Mouse (Mus musculus): ENCODE data around the gene Limk2. TPM values are rescaled to one million over a fixed set of nuclear protein-coding genes. Genes with fewer than 3 reads are reported as not detected.

Limk2 gene
- polyA plus RNA-seq, 1 experiment from 2014 or later, result 138 TPM

DNA sequence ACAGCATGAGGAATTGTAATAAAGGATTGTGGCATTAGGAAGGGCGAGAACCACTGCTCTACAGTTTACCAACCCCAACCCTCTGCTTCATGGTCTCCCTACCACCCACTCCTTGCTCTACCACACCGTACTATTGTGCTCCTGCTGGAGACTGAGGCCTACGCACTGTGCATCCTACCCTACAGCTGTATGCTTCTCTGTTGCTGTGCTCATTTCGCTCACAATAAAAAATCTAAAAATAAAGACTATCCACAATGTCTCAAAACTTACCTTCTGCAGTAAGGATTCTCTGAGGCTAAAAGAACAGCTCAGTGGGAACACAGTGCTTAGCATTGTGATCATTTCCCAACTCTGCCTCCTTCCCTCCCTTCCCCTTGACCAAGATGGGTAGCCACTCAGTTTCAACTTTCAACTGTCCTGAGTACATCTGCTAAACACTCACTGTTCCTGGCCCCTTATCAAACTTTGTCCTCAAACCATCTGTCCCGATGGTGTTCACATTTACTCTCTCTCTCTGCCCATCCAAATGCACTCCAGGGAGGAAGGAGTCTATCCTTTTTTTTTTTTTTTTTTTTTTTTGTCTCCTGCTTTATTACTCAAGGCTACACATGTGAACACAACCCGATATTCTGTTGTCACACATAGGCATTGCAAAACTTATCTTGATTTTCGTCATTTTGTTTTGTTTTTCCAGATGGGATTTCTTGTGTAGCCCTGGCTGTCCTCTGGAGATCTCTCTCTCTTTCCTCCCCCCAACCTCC, 4.5 kb downstream of the Limk2 start:
- Histone ChIP-seq H3K27ac (no peak overlapping the region), H3K36me3 (no peaks in the 10 kb centered on the region), H3K4me1 (replicated peaks) (peaks cover 9% of the 10 kb centered on the region), H3K27me3 (no peaks in the 10 kb centered on the region), H3K4me3 (no peak overlapping the region), H3K9ac (no peak overlapping the region), H3K9me3 (no peaks in the 10 kb centered on the region), H3K4me2 (no peak overlapping the region)
- WGBS, result 88% methylated on average over 7 of the region's 7 CpGs
- ATAC-seq (ENCODE audit: low FRiP score), result no peak

DNA sequence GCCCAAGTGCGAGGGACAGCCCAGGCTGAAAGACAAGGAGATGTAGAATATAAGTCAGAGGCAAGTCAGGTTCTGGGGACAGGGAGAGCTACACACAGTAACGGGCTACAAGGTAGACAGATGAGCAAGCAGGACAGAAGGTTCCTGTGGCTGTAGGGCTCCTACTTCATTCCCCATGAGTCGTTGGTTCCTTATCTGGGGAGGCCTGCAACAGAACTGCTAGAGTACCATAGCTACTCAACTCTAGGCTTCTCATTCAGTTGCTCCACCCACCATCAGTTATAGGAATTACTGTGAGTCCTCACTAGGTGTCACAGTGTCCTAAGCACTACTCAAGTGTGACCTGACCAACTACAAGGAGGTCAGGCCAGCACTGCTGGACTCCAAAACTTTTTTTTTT, 6.0 kb downstream of the Limk2 start:
- Histone ChIP-seq H3K4me3 (no peak overlapping the region), H3K4me1 (replicated peaks) (peaks cover 2% of the 10 kb centered on the region), H3K9ac (no peak overlapping the region), H3K36me3 (no peaks in the 10 kb centered on the region), H3K4me2 (no peak overlapping the region), H3K9me3 (no peaks in the 10 kb centered on the region), H3K27ac (no peak overlapping the region), H3K27me3 (no peaks in the 10 kb centered on the region)
- WGBS, result 96% methylated on average over 3 of the region's 3 CpGs
- ATAC-seq (ENCODE audit: low FRiP score), result no peak

GRCm38 (mm10) chr11:3398318-3398717, 10.7 kb downstream of the Limk2 start:
- WGBS, result 89% methylated on average over 1 of the region's 1 CpGs
- no peaks in the 10 kb centered on the region for H3K9me3 ChIP-seq
- ATAC-seq (ENCODE audit: low FRiP score), result no peak

GRCm38 (mm10) chr11:3396562-3396961, 12.4 kb downstream of the Limk2 start:
- Histone ChIP-seq H3K4me1 (replicated peaks) (peaks cover 14% of the 10 kb centered on the region), H3K9ac (peak overlapping the region; percentile 49; the same call in 1 of the 2 replicates)
- ATAC-seq (ENCODE audit: low FRiP score), result peak; percentile 87

More at GRCm38 (mm10) chr11:3398318-3398717, 10.7 kb downstream of the Limk2 start:
- Histone ChIP-seq H3K27me3 (no peaks in the 10 kb centered on the region), H3K4me1 (replicated peaks) (peaks cover 14% of the 10 kb centered on the region), H3K9ac (no peak overlapping the region), H3K4me3 (no peak overlapping the region), H3K27ac (no peak overlapping the region), H3K4me2 (no peak overlapping the region), H3K36me3 (no peaks in the 10 kb centered on the region)

DNA sequence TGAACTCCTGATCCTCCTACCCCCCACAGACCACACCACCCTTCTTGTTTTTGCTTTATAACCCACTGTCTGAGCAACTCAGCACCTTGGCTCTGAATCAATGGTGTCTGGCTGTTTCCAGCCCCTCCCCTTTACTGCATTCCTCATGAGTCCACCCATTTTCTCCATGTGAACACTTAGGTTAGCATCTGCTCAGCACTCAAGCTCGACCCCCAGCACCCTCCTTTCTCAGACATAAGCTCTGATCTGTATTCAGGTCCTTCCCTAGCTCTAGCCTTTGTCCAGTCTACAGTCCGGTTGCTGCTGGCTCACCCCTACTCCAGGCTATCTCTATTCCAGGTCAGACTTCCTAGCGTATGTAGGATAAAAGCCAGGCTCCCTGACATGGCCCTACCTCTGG, 12.9 kb downstream of the Limk2 start:
- Histone ChIP-seq H3K27me3 (no peaks in the 10 kb centered on the region), H3K9ac (no peak overlapping the region), H3K4me1 (replicated peaks) (peaks cover 14% of the 10 kb centered on the region), H3K9me3 (no peaks in the 10 kb centered on the region), H3K4me3 (no peak overlapping the region), H3K4me2 (no peak overlapping the region), H3K36me3 (no peaks in the 10 kb centered on the region), H3K27ac (peak overlapping the region; percentile 42)
- WGBS, result 26% methylated on average over 3 of the region's 3 CpGs
- ATAC-seq (ENCODE audit: low FRiP score), result peak; percentile 85

More at GRCm38 (mm10) chr11:3396562-3396961, 12.4 kb downstream of the Limk2 start:
- Histone ChIP-seq H3K4me2 (no peak overlapping the region), H3K9me3 (no peaks in the 10 kb centered on the region), H3K27ac (peak overlapping the region; percentile 75), H3K4me3 (no peak overlapping the region), H3K36me3 (no peaks in the 10 kb centered on the region), H3K27me3 (no peaks in the 10 kb centered on the region)
- WGBS, result 25% methylated on average over 8 of the region's 8 CpGs

GRCm38 (mm10) chr11:3394520-3394919, 14.5 kb downstream of the Limk2 start:
- H3K9me3 ChIP-seq, result no peaks in the 10 kb centered on the region
- no peak for ATAC-seq (ENCODE audit: low FRiP score)
- no peaks in the 10 kb centered on the region for H3K36me3 ChIP-seq
- H3K4me1 ChIP-seq (replicated peaks), result peaks cover 14% of the 10 kb centered on the region
- 49% methylated on average over 5 of the region's 5 CpGs for WGBS
- no peak overlapping the region for H3K4me3 ChIP-seq
- no peaks in the 10 kb centered on the region for H3K27me3 ChIP-seq
- H3K4me2 ChIP-seq, result no peak overlapping the region
- no peak overlapping the region for H3K9ac ChIP-seq
- 0 out of 2 replicates have a peak overlapping the region, but pooled peaks have one; percentile 35 for H3K27ac ChIP-seq

GRCm38 (mm10) chr11:3392526-3392925, 16.5 kb downstream of the Limk2 start:
- H3K4me2 ChIP-seq, result no peak overlapping the region
- no peak overlapping the region for H3K27ac ChIP-seq
- peaks cover 14% of the 10 kb centered on the region for H3K4me1 ChIP-seq (replicated peaks)
- H3K9me3 ChIP-seq, result no peaks in the 10 kb centered on the region
- no peak for ATAC-seq (ENCODE audit: low FRiP score)
- no peaks in the 10 kb centered on the region for H3K36me3 ChIP-seq
- H3K27me3 ChIP-seq, result no peaks in the 10 kb centered on the region
- no peak overlapping the region for H3K4me3 ChIP-seq
- 84% methylated on average over 8 of the region's 8 CpGs for WGBS
- H3K9ac ChIP-seq, result no peak overlapping the region

DNA sequence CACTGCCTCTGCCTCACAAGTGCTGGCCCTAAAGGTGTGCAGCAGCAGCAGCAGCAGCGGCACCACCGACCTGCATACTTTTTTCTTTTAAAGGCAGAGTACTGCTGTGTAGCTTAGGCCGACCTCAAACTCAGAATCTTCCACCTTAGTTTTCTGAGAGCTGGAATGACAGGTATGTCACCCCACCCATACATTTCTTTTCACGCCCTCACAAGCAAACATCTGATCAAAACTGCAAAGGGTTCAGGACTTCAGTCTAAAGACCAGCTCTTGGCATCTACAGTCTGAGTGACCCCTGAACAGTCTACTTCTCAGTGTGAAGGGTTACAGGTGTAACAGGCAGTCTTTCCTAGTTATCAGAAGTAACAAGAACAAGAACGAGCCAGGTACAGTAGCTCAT, 18.2 kb downstream of the Limk2 start:
- Histone ChIP-seq H3K4me3 (no peak overlapping the region), H3K4me1 (replicated peaks) (no peaks in the 10 kb centered on the region), H3K27ac (no peak overlapping the region), H3K4me2 (no peak overlapping the region), H3K27me3 (no peaks in the 10 kb centered on the region), H3K36me3 (no peaks in the 10 kb centered on the region), H3K9ac (no peak overlapping the region), H3K9me3 (no peaks in the 10 kb centered on the region)
- no peak for ATAC-seq (ENCODE audit: low FRiP score)
- 91% methylated on average over 5 of the region's 5 CpGs for WGBS

DNA sequence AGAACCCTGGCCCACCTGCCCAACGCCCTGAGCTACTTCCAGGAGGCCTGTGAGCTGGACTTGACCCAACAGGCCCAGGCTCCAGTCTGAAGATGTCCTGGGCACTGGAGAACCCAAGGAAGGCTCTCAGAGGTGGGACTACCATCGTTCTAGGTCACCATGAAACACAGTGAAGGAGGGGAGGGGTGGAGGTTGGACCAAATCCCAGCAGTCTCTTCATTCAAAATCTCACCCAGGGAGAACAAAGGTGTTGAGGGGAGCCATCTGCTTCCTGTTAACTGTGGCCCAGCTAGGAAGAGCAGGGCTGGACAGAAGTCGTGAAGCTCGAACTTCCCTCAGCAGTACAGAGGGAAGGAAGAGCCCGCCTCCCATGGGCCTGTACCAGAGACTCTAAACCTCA, 19.0 kb downstream of the Limk2 start:
- 74% methylated on average over 5 of the region's 5 CpGs for WGBS
- Histone ChIP-seq H3K4me3 (no peak overlapping the region), H3K27me3 (no peaks in the 10 kb centered on the region), H3K4me2 (no peak overlapping the region), H3K4me1 (replicated peaks) (no peaks in the 10 kb centered on the region), H3K9me3 (no peaks in the 10 kb centered on the region), H3K9ac (no peak overlapping the region), H3K27ac (no peak overlapping the region), H3K36me3 (no peaks in the 10 kb centered on the region)
- ATAC-seq (ENCODE audit: low FRiP score), result no peak

- Histone ChIP-seq H3K4me1 (replicated peaks) (no peaks in the 10 kb centered on the region), H3K9me3 (no peaks in the 10 kb centered on the region), H3K27ac (no peak overlapping the region), H3K27me3 (no peaks in the 10 kb centered on the region), H3K4me2 (no peak overlapping the region), H3K4me3 (no peak overlapping the region), H3K36me3 (peaks cover 8% of the 10 kb centered on the region; the same call in 1 of the 2 replicates), H3K9ac (no peak overlapping the region)
- ATAC-seq (ENCODE audit: low FRiP score), result peak; percentile 21; the same call in 1 of the 2 replicates
- 88% methylated on average over 6 of the region's 6 CpGs for WGBS
Observed at GRCm38 (mm10) chr11:3387482-3388196, 21.4 kb downstream of the Limk2 start.

- Histone ChIP-seq H3K27me3 (no peaks in the 10 kb centered on the region), H3K4me3 (no peak overlapping the region), H3K4me1 (replicated peaks) (no peaks in the 10 kb centered on the region), H3K9me3 (no peaks in the 10 kb centered on the region), H3K27ac (no peak overlapping the region), H3K36me3 (peaks cover 9% of the 10 kb centered on the region), H3K9ac (no peak overlapping the region), H3K4me2 (no peak overlapping the region)
- WGBS, result 26% methylated on average over 4 of the region's 4 CpGs
- ATAC-seq (ENCODE audit: low FRiP score), result peak; percentile 78
Observed at GRCm38 (mm10) chr11:3386941-3387368, 22.0 kb downstream of the Limk2 start.

- no peak for ATAC-seq (ENCODE audit: low FRiP score)
- no peaks in the 10 kb centered on the region for H3K27me3 ChIP-seq
- H3K4me1 ChIP-seq (replicated peaks), result no peaks in the 10 kb centered on the region
- peak overlapping the region; percentile 8; the same call in 1 of the 2 replicates for H3K27ac ChIP-seq
- no peak overlapping the region for H3K4me3 ChIP-seq
- peaks cover 13% of the 10 kb centered on the region for H3K36me3 ChIP-seq
- H3K4me2 ChIP-seq, result no peak overlapping the region
- WGBS, result 76% methylated on average over 5 of the region's 5 CpGs
- no peak overlapping the region for H3K9ac ChIP-seq
- H3K9me3 ChIP-seq, result no peaks in the 10 kb centered on the region
Observed at GRCm38 (mm10) chr11:3382602-3383594, 26.1 kb downstream of the Limk2 start.
